Mouse (Mus musculus): ENCODE results near the gene Msi2. TPM values are rescaled to one million over a fixed set of nuclear protein-coding genes. Genes with fewer than 3 reads are reported as not detected.

Msi2 gene
- total RNA-seq, 2 experiments from 2014 or later, result 218 to 219 TPM

DNA sequence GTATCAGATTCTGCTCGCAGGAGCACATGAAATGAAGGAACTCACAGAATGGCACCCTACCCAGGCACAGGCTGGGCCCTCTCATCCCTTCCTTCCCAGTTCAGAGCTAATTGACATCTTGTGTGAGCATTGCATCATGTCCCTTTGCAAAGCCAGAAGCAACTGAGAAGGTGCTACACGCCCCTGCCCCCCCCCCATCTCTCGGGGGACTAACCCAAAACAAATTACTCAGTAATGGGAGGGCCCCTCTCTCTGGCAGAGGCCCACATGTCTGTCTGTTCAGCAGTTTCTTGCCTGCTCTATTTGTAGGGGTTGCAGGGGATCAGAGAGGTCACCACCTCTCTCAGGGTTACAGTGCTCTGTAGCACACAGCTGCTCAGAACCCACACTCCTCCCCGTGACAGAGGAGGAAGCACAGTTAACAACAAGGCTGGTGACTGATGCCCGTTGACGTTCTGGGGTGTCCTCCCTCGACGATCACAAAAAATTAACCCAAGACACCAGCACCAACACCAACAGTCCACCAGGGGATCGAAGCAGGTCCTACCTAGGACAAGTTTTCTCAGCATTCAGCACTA is 99.5 kb downstream of the Msi2 start:
- DNase-seq, result peak; percentile 76 to 80
- intact Hi-C loops (cut with DNase I), result no loop called here

DNA sequence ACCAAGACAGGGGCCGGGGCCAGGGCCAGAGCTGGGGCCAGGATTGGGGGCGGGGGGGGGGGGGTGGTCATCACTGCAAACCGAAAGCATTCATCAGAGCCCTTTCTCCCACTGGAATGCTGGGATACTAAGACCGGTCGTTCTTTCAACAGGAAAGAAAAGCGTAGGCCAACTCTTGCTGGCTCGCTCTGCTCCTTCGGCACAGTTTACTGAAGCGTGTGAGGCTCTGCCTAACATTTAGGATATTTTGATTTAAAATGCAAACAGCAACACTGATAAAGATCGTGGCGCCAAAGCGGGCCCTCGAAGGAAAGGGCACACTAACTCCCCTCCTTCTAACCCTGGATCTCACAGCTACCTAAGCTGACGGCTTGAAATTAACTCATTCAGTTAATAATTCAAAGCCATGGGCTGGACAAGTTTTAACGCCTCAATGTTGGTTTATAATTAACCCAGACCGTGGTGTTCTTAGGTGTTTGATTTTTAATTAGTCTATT is 100.3 kb downstream of the Msi2 start:
- DNase-seq, result no peak
- intact Hi-C loops (cut with DNase I), result no loop called here

DNA sequence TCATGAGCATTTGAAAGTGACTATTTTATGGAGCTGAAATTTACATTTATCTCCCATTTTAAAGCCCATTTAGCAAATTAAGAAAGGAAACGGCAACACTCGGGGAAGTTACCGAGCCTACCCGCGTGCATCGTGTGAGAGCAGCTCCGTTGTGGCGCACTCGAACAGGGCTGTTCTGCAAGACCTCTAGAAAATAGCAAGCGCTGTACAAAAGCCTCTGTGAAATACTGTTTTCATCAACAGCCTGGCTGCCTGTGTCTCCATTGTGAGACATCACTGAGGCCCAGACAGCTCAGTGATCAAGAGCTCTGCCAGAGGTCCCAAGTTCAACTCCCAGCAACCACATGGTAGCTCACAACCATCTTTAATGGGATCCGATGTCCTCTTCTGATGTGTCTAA is 100.9 kb downstream of the Msi2 start:
- DNase-seq, result no peak
- intact Hi-C loops (cut with DNase I), result no loop called here

DNA sequence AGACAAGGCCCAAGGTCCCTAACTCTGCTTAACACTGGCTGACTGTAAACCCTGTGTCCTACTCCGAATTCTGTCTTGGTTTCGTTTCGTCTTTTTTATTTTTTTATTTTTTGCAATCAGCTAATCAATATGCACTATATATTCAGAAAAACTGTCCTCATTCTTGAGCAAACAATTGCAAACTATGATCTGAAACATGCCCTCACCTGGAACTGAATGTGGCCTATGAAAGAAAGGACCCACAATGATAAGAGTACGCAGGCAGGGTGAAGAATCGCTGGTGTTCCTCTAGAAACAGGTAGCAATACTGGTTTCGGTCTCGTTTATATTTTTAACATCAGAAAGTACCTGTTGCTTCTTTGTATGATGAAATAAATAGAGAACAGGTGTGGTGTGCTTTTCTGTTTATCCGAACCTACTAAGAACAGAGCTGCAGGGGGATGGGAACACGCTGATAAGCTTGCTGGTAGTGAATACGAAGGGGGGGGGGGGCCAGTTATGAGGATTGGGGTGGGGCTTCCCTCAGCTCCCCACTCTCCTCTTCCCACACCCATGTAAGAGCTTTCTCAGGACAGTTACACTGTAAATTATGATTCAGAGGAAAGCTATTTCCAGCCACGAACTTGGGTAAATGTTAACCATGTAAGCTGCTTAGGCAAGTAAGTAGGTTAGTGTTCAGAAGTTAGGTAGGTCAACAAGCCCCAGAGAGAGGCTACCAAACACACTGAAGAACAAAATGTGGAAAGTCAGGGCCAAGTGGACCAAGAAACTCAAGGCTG is 103.6 kb downstream of the Msi2 start:
- DNase-seq, result no peak
- intact Hi-C loops (cut with DNase I), result no loop called here

DNA sequence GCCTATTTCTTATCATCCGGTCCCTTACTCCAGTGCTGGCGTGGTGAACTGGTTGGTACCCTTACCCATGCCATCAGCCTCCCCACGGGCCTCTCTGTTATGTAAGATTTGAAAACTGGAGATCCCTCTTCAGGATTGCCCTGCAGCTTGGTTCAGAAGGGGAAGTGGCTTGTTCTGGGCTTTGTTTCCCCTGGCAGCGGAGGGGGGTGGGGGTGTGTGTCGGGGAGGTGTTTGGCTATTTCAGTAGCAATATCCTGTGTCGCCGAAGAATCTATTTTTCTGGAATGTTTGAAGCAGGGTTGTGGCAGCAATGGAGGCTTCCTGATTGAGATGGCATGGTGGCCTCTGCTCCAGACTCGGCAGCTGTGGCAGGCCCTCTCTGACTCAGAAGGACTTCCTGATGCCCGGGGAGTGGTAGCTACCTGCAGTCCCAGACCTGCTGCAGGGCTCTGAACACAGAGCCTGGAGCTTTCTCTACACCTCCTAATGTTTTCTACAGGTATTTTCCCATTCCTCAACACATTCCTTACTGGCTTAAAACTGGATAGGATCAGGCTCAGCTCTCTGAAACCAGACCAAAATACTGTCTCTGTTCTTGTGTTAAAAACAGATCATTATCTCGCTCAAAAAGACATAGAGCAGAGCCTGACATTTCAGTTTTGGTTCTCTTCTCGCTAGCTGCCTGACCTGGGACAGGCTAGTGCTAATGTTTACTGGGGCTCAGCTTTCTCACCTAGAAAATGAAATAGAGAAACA is 104.4 kb downstream of the Msi2 start:
- peak in 1 of 2 experiments; percentile 43 for DNase-seq
- intact Hi-C loops (cut with DNase I), result no loop called here

DNA sequence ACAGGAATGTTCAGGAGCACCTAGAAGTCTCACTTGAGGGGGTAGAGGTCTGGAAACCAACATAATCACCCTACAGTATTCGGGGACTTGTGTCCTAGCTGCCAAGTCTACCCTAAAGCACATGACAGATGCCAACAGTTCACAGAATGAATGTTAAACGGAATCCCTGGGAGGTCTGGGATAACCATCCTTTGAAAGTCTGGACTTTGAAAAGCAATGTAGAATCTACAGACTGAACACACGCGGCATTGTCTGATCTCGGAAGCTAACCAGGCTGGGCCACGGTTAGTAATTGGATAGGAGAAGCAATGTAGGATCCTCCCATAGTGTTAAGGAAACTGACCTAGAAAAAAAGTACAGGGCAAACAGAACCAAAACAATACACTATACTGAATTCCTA is 105.3 kb downstream of the Msi2 start:
- intact Hi-C loops (cut with DNase I), result no loop called here
- no peak for DNase-seq

DNA sequence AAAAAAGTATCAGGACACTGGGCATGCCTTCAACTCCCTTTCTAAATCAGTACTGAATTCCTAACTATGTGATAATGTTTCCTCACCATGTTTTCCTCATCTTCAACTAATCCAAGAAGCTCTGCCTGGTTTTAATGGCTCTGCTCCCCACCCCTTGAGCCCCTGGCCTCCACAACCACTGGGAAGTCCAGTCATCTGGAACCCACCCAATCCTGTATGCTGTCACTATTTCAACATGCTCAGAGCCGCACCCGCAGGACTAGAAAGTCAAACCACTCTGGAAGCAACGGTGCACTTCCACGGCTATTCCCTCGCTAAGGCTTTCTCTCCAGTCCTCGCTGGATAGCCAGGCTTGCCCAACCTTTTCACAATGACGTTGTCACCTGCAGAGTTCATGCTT is 106.2 kb downstream of the Msi2 start:
- intact Hi-C loops (cut with DNase I), result no loop called here
- DNase-seq, result peak; percentile 78 to 79

DNA sequence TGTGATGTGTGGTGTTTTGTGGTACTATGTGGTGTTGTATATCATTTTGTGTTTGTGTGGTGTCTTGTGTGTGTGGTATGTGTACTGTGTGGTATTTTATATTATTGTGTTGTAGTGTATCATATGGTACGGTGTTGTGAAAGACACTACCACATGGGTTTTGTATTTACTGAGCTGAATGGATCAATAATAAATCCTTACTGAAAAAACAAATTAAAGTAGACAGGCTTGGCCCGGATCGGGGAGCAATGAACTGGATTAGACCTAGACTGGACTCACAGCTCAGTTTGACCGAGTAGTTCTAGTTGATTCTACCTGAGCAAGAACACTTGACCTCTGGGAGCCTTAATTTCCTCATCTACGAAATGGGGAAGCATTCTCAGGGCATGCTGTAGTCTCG is 107.5 kb downstream of the Msi2 start:
- no peak for DNase-seq
- intact Hi-C loops (cut with DNase I), result no loop called here

DNA sequence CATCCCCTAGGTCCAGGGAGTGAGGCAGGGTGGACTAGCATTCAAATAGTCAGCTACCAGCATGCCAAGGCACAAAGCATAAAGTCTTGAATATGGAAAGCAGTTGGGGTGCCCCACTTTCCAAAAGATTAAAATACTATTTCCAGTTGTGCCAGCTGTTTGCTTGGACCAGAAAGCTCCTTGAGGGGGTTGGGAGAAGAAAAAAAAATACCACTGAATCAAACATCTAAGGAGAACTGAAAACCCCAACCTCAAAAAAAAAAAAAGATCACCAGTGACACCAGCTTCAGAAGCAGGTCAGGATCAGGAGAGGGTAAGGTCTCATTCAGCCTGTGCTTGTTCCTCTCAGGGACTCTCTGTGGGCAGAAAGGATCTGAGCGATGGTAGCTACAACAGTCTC is 108.2 kb downstream of the Msi2 start:
- intact Hi-C loops (cut with DNase I), result no loop called here

DNA sequence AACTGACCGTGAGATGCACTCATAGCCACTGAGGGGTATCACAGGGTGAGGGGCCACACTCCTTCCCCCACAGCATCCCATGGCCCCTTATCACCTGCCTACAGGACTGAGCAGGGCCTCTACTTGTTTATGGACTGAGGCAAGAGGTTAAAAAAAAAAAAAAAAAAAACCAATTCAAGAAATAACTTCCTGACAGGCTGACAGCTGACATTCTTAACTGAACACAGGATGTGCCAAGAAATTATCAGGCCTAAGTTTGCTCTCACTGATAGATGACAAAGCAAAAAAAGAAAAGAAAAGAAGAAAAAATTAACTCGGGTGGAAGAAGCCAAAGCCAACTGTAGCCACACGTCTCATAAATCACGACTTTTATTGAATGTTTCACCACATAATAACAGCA is 109.7 kb downstream of the Msi2 start:
- DNase-seq, result no peak

More for the DNA sequence above, 108.2 kb downstream of the Msi2 start:
- no peak for DNase-seq

DNA sequence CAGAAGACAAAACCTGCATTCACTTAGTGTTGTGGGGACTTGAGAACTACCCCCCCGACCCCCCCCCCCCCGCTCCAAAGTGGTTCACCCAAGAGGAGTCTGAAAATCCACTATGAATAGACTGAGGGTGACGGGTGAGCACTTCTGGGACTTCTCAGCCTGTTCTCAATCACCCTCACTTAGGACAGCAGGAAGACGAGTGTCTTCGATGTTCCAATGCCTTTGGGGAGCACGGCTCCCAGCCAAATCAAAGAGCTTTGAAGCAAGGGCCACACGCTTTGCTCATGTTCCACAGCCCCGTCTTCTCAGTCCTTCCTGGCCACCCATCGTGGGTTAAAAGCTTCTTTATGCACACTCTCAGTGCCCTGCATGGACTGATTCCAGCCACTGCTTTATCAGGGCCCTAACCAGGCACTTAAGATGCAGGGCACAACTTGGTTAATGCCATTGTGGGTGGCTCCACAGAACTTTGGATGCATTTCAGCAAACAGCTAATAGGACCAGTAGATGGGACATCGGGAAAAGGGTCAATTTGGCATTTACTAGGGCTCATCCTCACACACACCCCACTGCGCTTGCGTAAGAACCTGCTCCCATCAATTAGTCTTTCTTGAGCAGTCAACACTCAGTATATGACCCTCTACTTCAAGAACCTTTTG is 110.5 kb downstream of the Msi2 start:
- intact Hi-C loops (cut with DNase I), result no loop called here

More for the DNA sequence above, 109.7 kb downstream of the Msi2 start:
- intact Hi-C loops (cut with DNase I), result no loop called here

DNA sequence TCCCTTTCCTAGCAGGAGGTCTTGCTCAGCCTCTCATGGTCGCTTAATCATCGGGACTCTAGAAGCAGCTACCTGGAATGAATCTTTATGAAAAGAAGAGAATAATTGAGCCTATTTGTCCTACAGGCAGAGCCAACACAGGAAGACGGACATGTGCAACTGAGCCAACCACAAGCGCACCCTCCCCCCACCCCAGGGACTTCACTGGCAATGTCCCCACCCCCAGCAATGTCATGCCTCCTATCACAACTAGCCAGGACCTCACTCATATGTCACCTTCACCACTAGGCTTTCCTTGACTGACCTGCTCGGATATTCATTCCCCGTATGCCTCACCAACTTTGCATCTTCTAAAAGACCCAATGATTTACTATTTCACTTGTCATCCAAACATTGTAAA is 112.5 kb downstream of the Msi2 start:
- no peak for DNase-seq
- intact Hi-C loops (cut with DNase I), result no loop called here

More for the DNA sequence above, 110.5 kb downstream of the Msi2 start:
- DNase-seq, result no peak

DNA sequence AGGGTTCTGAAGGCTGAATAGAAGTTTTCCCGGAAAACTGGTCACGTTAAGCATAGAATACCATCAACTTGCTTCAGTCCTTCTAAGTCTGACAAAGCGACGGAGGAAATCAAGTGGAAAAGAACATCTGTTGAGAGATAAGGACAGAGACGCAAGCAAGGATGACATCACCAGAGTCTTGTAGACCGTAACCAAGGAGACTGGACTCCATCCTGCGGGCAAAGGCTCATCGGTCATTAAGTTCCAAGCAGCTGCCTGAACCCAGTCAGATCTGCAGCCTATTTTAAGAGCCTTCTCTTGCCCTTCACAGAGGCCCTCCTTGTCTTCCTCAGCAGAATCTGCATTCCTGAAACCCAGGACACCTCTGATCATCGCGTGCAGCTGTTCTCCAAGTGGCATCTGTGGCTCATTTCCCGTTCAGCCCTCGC is 113.2 kb downstream of the Msi2 start:
- peak; percentile 58 to 63 for DNase-seq
- intact Hi-C loops (cut with DNase I), result no loop called here

DNA sequence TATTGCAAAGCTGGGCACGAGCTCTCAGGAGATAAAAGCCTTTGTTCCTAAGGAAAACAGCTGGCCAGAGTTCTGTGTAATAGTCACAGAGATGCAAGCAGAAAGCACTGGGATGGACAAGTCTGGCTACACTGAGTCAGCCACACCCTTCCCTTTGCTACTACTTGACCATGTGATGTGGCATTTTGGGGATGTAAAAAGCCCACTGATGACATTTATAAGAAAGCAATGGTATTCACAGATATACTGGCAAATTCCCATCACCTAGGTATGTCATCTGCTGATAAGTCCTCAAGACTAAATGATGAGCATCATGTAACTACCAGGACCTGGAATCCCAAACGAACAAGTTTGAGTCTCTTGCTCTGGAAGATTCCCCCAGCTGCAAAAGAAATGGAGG is 113.7 kb downstream of the Msi2 start:
- no peak for DNase-seq
- intact Hi-C loops (cut with DNase I), result no loop called here

DNA sequence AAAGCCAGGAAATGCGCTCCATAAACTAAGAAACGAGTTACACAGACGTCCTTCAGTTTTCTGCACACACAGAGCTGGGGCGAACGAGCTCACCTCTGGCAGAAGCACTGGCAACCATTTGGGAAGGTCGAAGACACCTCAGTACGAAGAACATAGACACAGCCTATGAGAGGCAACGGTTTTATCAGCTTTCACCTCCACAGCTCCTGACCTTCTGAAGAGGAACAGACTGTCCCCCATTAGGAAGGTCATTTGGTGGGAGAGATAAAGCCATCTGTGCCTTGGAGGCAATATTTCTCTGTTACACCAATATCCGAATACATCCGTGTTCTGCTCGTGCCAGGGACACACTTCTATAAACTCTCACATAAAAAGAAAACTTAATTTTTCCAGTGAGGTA is 114.9 kb downstream of the Msi2 start:
- intact Hi-C loops (cut with DNase I), result no loop called here
- DNase-seq, result no peak

DNA sequence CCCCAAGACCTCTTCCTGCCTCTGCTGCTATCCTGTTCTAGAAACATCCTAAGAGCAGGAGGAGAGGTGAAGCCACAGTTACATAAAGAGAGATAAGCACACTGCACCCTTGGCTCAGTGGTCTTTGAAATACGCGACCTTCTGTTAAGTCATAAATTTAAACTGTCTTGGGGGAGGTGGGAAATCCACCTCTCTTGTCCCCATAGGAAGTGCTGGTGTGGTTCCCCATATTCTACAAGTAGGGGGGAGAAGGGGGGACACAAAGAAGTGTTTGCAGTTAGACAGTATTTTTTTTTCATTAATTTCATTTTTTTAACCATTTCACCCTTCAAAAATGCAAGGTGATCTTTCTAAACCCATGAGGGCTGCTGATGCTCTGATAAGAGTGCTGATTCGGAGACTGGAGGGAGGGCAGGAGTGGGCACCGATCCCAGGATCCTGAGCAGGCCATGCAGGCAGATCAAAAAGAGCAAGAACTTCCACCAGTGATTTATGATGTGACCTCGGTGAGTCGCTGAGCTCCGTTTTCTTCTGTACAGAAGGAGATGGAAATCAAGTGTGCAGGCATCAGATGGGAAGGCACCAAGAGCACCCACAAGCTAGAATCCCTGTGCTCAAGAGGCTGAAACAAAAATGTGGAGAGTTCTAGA is 115.7 kb downstream of the Msi2 start:
- intact Hi-C loops (cut with DNase I), result no loop called here

DNA sequence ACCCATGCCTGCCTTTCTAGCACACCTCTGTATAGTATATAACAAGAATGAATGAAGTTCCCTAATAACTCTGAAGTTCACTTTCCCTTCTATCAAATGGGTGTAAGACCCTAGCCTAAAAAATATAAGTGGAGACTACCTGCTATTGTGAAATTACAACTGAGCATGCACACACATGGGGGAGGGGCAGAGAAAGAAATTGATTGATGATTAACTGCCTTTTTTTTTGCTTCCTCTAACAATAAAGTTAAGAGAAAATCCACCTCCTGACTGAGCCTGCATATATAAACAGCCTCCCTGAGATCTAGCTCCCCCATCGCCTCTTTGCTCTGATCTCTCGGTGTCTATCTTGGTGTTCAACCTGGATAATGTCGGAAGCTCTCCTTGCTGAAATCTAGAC is 118.1 kb downstream of the Msi2 start:
- intact Hi-C loops (cut with DNase I), result no loop called here
- DNase-seq, result no peak

More for the DNA sequence above, 115.7 kb downstream of the Msi2 start:
- DNase-seq, result no peak

DNA sequence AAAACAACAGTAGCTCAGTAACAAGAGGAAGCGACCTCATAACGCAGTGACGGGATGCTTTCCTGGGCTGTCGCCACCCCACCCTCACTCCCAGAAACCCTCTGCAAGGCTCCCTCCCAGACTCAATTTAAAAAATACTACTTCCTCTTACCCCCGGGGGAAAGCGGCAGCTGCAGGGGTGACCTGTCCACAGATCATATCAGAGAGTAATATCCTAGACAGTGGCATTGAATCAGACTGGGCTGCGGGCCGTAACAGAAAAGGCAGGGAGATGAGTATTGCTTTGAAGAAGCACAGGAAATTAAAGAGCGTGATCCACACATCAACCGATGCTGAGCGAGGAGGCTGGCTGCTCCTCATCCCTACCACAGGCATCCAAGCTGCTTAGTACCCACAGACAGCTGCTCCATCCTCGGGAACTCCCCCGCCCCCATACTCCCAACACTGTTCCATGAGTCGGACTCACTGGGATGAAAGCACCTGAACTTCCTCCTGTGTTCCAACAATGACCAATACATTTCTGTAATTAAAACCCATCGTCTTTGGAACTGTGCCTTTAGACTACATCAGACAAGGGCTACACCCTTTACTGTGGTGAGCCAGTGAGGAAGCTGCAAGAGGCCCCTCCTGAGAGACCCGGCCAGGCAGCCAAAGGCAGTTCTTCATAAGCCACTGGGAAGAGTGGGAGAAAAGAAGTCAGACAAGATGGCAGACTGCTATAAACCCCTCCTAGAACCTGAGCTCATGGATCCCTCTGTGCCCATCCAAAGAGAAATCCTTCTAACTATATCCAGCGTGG is 118.8 kb downstream of the Msi2 start:
- peak in 1 of 2 experiments; percentile 46 for DNase-seq
- intact Hi-C loops (cut with DNase I), result loop anchor here (2.0 kb wide), 1 partner anchor 17 kb away; no protein-coding TSS in a partner anchor

DNA sequence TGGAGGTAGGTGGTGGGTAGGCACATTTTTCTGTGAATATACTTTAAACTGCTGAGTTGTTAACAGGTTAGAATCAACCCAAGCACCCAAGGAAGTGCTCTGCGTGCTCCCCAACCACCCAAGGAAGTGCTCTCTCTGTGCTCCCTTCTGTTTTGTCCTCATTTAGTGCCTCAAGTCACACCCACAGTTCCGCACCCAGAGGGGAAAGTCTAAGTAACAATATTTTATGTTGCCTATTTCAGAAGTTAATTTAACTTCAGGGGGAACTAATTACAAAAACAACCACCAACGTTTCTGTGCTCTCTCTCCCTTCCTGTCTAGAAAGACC is 119.5 kb downstream of the Msi2 start:
- no peak for DNase-seq
- intact Hi-C loops (cut with DNase I), result loop anchor here (2.0 kb wide), 1 partner anchor 16 kb away; no protein-coding TSS in a partner anchor

All from heart, postnatal 10 days (tissue).